Mouse (Mus musculus) erythroblast, embryonic 14.5 days (primary cell): Measurements from ENCODE around the gene Vmn1r44. TPM values are rescaled to one million over a fixed set of nuclear protein-coding genes. Genes with fewer than 3 reads are reported as not detected.
"Not testable (repeated sequence)": the region's sequence is repeated elsewhere in the genome, so short reads cannot be mapped to it uniquely, and the experiment has no call there.

Experiments used
- H3K27me3 ChIP-seq: 2 replicates; pipeline ENCODE4 v1.6.1; 2012; ENCODE audit warnings: inconsistent platforms; ENCODE audit not compliant: control insufficient read depth
- H3K36me3 ChIP-seq: 2 replicates; pipeline ENCODE4 v1.6.1; 2012; ENCODE audit warnings: mild to moderate bottlenecking, inconsistent platforms; ENCODE audit not compliant: control insufficient read depth
- H3K4me1 ChIP-seq: 2 replicates; pipeline ENCODE4 v1.6.1; 2012; ENCODE audit warnings: inconsistent platforms; ENCODE audit not compliant: control insufficient read depth
- H3K4me3 ChIP-seq: replicated peaks from 2 replicates; pipeline ENCODE3; 2012; ENCODE audit warnings: moderate library complexity, mild to moderate bottlenecking, inconsistent platforms
- H3K9me3 ChIP-seq: 2 replicates; pipeline ENCODE4 v1.6.1; 2012; ENCODE audit warnings: low read length, inconsistent platforms, mixed read lengths; ENCODE audit not compliant: control insufficient read depth
- GATA1 ChIP-seq: IDR thresholded peaks from 2 replicates; pipeline ENCODE4 v1.6.1; 2012; ENCODE audit warnings: low read length, inconsistent platforms, mixed read lengths
- TAL1 ChIP-seq: IDR thresholded peaks from 3 replicates; pipeline ENCODE4 v1.6.1; 2012; ENCODE audit warnings: low read length, inconsistent platforms, mixed read lengths
- polyA plus RNA-seq: library from polyadenylated mRNA; stranded (reverse); fragments of >175 nt; gene quantifications from 2 replicates; pipeline ENCODE4 v1.2.3, GENCODE M21; 2012

Gene Vmn1r44
- not detected in 2 replicates for polyA plus RNA-seq

GRCm38 (mm10) chr6:89883360-89883759, at the start of gene Vmn1r44:
Gene Vmn1r44, plus strand, starts transcription at chr6:89883660.
- TF ChIP-seq GATA1: no peak
- TF ChIP-seq TAL1: no peak
- H3K4me1 ChIP-seq: no peaks in the 10 kb centered on the region
- no peaks in the 10 kb centered on the region for H3K27me3 ChIP-seq
- no peaks in the 10 kb centered on the region for H3K36me3 ChIP-seq
- H3K4me3 ChIP-seq: no peak within 1 kb of the TSS
- no peaks in the 10 kb centered on the region for H3K9me3 ChIP-seq

- Histone ChIP-seq H3K27me3 (no peaks in the 10 kb centered on the region), H3K36me3 (no peaks in the 10 kb centered on the region), H3K9me3 (peaks cover 31% of the 10 kb centered on the region), H3K4me3 (no peak overlapping the region), H3K4me1 (no peaks in the 10 kb centered on the region)
- no peak for TF ChIP-seq TAL1
Measured at GRCm38 (mm10) chr6:89857552-89857951, 25.9 kb upstream of the Vmn1r44 start.

- Histone ChIP-seq H3K4me1 (no peaks in the 10 kb centered on the region), H3K27me3 (no peaks in the 10 kb centered on the region), H3K4me3 (no peak overlapping the region), H3K9me3 (peaks cover 44% of the 10 kb centered on the region), H3K36me3 (no peaks in the 10 kb centered on the region)
- no peak for TF ChIP-seq TAL1
- no peak for TF ChIP-seq GATA1
Measured at GRCm38 (mm10) chr6:89859839-89860238, 23.6 kb upstream of the Vmn1r44 start.

- peaks cover 55% of the 10 kb centered on the region for H3K9me3 ChIP-seq
- TF ChIP-seq TAL1 (no peak), GATA1 (no peak)
- H3K27me3 ChIP-seq: no peaks in the 10 kb centered on the region
- H3K4me3 ChIP-seq: no peak overlapping the region
- H3K4me1 ChIP-seq: no peaks in the 10 kb centered on the region
- H3K36me3 ChIP-seq: no peaks in the 10 kb centered on the region
Measured at GRCm38 (mm10) chr6:89863792-89864191, 19.7 kb upstream of the Vmn1r44 start.

DNA sequence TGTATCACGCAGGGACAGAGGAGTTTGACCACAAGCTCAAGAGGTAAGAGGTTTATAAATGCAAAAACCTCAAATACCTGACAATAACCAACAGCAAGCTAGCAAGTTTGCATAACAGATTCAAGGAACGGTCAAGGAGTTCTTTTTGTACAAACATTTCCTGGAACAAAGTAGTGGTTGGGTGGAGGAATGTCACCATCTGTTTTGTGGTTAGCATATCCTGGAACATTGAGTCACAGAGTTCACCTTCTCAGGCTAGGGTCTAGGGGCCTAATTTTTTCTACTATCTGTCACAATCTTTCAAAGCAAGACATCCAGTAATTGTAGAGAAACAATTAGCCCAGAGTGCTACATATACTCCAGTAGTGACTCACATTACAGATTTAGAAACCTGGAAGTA, 16.2 kb upstream of the Vmn1r44 start:
- TF ChIP-seq GATA1 (no peak), TAL1 (no peak)
- no peak overlapping the region for H3K4me3 ChIP-seq
- H3K4me1 ChIP-seq: no peaks in the 10 kb centered on the region
- peaks cover 41% of the 10 kb centered on the region for H3K9me3 ChIP-seq
- H3K36me3 ChIP-seq: no peaks in the 10 kb centered on the region
- H3K27me3 ChIP-seq: no peaks in the 10 kb centered on the region

- Histone ChIP-seq H3K4me1 (no peaks in the 10 kb centered on the region), H3K4me3 (no peak overlapping the region), H3K27me3 (no peaks in the 10 kb centered on the region), H3K9me3 (peaks cover 38% of the 10 kb centered on the region), H3K36me3 (no peaks in the 10 kb centered on the region)
- TF ChIP-seq GATA1 (no peak), TAL1 (no peak)
Measured at GRCm38 (mm10) chr6:89867976-89868375, 15.5 kb upstream of the Vmn1r44 start.

GRCm38 (mm10) chr6:89876313-89876712, 7.1 kb upstream of the Vmn1r44 start, which contains the start of the genes Vmn1r42 and Vmn1r43:
Gene Vmn1r42, minus strand, starts transcription at chr6:89876413.
Gene Vmn1r43, minus strand, starts transcription at chr6:89876413.
- not testable (repeated sequence) for H3K27me3 ChIP-seq, H3K4me3 ChIP-seq, H3K4me1 ChIP-seq, H3K9me3 ChIP-seq, H3K36me3 ChIP-seq

DNA sequence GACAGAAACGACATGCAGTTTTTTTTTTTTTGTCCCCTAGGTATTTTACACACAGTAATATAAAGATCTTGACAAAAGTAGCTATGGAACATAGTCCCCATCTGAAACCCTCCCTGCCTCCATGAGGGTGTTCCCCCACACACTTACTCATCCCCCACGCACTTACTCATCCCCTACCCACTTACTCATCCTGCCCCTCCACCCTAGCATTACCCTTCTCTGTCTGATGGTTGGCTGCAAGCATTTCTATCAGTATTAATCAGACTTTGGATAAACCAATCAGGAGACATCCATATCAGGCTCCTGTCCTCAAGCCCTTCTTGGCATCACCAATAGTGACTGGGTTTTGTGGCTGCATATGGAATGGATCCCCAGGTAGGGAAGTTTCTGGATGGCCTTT, 6.5 kb upstream of the Vmn1r44 start:
- TF ChIP-seq TAL1: no peak
- TF ChIP-seq GATA1: no peak
- no peaks in the 10 kb centered on the region for H3K27me3 ChIP-seq
- H3K4me3 ChIP-seq: no peak overlapping the region
- H3K9me3 ChIP-seq: no peaks in the 10 kb centered on the region
- no peaks in the 10 kb centered on the region for H3K4me1 ChIP-seq
- H3K36me3 ChIP-seq: no peaks in the 10 kb centered on the region

DNA sequence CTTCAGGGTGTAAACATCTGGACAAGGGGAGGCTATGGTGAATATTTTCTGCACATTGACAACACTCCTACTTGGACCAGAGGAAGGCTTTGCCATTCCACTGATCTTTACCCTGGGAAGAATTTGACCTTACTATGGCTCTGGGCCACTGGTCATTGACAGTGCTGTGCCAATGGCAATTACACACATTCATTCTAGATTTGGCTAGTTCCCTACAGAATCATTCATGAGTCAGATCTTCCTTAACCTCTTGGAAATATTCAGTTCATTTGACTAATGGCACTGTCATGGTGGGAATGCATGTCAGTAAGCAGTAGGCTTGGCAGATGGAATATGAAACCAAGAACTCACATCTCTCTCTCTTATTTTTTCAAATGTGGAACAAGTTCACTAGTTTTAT, 2.6 kb upstream of the Vmn1r44 start:
- H3K27me3 ChIP-seq: no peaks in the 10 kb centered on the region
- TF ChIP-seq GATA1 (no peak), TAL1 (no peak)

GRCm38 (mm10) chr6:89883812-89884211, 352 bp downstream of the Vmn1r44 start:
- no peaks in the 10 kb centered on the region for H3K4me1 ChIP-seq
- H3K27me3 ChIP-seq: no peaks in the 10 kb centered on the region
- TF ChIP-seq TAL1: no peak
- no peak for TF ChIP-seq GATA1
- no peaks in the 10 kb centered on the region for H3K36me3 ChIP-seq
- no peak overlapping the region for H3K4me3 ChIP-seq
- H3K9me3 ChIP-seq: no peaks in the 10 kb centered on the region

More for the DNA sequence above, 2.6 kb upstream of the Vmn1r44 start:
- H3K9me3 ChIP-seq: no peaks in the 10 kb centered on the region
- H3K36me3 ChIP-seq: no peaks in the 10 kb centered on the region
- no peak overlapping the region for H3K4me3 ChIP-seq
- no peaks in the 10 kb centered on the region for H3K4me1 ChIP-seq

DNA sequence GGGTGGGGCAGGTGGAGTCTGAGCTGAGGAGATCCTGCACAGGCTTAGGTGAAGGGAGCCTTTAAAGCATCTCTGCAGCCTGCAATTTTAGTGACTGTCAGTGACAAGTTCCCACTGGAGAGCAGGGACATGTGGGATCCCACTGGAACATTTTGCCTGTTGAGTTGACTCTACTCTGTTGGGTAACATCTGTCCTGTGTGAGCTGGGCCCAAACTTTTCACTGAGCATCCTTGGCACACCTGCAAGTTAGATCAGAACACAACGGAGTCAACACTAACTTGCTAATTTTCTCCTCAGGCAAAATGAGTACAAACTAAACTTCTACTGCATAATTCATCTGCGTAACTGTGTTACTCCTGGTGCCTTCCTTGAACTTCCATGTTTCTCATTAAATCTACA, 57.0 kb downstream of the Vmn1r44 start, which contains the start of gene Vmn1r45:
TSS of gene Vmn1r45 (minus strand) at position 101 of the 400 bp plus-strand sequence.
- not testable (repeated sequence) for H3K4me3 ChIP-seq, H3K27me3 ChIP-seq, H3K4me1 ChIP-seq, H3K9me3 ChIP-seq, H3K36me3 ChIP-seq
